Mouse (Mus musculus) T-helper 1 cell (primary cell): ENCODE measurements around the gene Polr2c.
"Not testable (repeated sequence)": the region's sequence is repeated elsewhere in the genome, so short reads cannot be mapped to it uniquely, and the experiment has no call there.

Experiments used
- in situ Hi-C: fragments of 300-600 bp; cut with MboI, MseI; formaldehyde crosslinking; loops from one replicate; pipeline ENCODE4 v1.15.1; 2025; ENCODE audit warnings: high pct_unique_total_duplicates

Polr2c gene

DNA sequence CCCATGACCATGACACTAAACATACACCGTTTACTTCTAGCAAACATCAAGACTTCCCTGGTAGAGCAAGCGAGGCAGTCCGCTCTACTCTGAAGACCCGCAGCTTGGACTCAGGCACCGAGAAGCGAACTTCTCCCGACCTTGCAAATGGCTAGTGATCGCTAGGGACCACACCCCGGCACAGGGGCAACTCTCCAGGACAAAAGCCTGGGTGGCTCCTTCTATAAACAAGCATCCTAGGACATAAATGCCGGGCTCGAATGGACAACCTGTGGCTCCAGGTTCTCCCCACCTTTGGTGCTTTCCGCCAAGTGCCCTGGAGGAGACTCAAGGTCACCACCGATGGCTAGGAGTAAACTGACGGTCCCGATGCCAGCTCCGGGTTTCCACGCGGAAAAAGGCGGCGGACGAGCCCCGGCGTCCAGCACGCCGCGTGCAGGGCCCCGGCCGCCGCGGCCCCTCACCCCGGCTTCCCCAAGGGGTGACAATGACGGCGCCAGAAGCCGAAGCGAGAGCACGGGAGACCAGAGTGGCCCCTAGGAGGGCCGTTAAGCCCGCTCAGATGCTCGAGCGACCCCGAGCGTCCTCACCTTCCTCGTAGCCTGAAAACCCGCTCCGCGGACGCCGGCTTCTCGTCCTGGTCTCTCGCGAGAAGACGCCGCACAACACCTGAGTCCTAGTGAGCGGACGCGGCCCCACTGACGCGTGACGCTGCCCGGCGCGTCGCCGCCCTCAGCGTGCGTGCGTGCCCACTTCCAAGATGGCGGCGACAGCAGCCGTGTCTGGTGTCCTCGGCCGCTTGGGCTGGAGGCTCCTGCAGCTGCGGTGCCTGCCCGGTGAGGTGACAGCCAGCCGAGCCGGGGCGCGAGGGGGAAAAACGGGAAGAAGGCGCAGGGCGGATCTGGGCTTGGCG, 19.3 kb upstream of the Polr2c start, which contains the start of the genes Coq9 and Ciapin1:
Coq9 (plus strand) TSS at position 660 of the 913 bp plus-strand sequence.
Ciapin1 (minus strand) TSS at position 697 of the 913 bp plus-strand sequence.
- in situ Hi-C loops, result no loop called here

DNA sequence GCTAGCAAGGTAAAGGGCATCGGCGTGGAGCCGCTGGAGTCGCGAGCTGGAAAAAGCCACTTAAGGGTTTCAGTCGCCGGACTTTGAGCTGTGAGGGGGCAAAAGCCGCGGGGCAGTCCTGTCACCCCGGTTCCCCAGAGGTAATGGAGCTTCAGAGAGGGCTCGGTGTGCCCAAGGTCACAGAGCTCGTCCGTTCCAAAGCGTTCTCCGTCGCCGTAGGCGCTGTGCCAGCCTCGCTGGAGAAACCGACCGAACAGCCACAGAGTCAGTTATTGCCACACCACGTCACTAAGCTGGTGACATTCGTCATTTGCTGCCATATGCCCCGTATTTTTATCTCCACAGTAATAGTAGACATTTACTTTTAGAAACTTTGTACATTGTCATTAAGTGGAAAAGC, 18.6 kb upstream of the Polr2c start:
- in situ Hi-C loops, result no loop called here

DNA sequence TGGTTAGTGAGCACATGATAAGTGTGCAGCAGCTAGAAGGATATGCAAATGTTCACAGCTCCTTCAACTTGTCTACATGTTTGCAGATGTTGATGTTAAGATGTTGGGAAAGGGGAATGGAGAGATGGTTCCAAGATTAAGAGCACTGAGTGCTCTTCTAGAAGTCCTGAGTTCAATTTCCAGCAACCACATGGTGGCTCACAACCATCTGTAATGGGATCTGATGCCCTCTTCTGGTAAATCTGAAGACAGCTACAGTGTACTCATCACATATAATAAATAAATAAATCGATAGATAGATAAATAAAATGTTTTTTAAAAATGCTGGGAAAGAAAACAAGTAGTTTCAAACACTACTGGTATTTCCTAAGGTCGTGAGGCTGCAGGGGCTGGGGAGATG, 16.1 kb upstream of the Polr2c start:
- in situ Hi-C loops, result no loop called here

DNA sequence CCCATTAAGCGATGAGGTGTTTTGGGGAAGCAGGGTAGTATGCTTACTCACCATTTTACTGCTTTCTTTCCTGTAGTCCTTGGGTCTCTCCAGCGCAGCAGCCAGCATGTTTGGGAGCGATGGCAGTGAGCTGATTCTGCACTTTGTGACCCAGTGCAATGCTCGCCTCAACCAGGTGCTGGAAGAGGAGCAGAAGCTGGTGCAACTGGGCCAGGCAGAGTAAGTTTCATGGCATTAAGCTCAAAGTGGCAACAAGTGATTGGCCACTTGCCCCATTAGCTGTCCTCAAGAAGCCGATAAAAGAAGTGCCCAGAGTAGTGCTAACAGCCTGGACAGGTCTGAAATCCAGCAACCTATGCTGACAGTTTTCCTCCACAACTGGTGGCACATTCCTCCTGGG, 7.2 kb upstream of the Polr2c start:
- in situ Hi-C loops, result no loop called here

DNA sequence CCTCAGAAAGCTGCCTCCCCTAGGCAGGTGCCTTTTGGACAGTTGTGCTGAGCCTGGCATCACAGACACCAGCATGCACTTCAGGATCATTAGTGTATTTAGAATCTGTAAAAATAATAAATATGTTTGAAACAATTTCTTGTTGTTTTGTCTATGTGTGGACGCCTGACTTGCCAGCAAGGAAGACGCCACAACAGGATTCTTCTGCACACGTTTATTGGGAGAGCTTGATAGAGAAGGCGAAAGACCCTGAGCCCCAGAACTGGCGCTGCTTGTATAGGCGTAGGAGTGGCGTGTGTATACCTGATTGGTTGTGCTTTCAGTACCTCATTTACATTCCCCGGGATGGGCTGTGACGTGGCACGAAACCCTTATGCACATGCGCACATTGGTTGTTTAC, 2.5 kb upstream of the Polr2c start:
- in situ Hi-C loops, result not testable (repeated sequence)

DNA sequence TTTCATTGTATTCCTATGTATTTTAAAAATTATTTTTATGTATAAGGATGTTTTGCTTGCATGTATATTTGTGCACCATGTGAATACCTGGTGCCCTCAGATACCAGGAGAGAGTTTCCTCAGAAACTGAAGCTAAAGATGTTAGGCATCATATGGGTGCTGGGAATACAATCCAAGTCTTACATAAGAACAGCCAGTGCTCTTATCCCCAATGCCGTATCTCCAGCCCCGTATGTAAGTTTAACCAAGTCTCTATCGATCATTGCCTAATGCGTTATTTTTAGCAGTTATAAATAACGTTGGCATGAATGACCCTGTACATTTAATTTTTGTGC, 272 bp upstream of the Polr2c start:
- in situ Hi-C loops, result no loop called here

DNA sequence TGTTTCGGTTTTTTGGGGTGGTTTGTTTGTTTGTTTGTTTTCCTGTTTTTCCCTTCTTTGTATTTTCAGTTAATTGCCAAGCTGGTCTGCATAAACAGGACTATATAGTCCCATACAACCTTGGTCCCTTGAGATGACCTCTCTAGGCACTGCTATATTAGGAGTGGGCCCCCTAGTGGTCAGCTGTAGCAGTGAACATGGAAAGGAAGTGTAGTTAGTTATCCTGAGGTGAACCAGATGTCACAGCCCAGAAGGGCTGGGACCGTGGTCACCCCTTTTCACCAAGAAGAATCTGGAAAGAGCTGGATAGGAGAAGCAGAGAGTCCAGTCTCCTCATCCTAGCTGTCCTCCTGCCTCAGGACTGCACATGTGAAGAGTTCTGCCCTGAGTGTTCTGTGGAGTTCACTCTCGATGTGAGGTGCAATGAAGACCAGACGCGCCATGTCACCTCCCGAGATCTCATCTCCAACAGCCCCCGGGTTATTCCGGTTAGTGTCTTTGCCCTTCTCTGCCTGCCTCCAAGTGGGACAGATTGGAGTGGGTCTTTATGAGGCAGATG, 4.2 kb downstream of the Polr2c start:
- in situ Hi-C loops, result no loop called here

DNA sequence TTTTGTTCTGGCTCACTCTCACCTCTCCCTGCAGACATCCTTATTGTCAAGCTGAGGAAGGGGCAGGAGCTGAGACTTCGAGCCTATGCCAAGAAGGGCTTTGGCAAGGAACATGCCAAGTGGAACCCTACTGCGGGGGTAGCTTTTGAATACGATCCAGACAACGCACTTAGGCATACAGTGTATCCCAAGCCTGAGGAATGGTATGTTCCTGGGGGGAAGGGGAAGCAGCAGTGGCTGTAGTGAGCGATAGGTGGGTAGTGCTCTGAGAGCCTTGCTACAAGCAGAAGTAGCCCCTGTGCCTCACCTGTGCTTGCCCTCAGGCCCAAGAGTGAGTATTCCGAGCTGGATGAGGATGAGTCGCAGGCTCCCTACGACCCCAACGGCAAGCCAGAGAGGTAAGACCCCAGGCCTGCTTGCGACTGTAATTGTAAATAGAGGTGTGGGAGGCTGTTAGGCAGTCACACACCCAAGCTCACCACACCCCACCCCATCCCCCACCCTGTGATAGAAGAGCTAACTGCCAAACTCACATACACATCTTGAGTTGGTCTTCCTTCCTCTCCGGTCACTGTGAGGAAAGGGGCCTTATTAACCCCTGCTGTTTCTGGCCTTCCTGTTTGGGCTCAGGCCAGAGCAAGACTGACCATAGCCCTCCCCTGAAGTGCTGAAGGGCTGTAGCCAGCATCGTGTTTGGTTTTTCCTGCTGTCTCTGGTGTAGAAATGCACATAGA, 5.4 kb downstream of the Polr2c start:
- in situ Hi-C loops, result no loop called here

DNA sequence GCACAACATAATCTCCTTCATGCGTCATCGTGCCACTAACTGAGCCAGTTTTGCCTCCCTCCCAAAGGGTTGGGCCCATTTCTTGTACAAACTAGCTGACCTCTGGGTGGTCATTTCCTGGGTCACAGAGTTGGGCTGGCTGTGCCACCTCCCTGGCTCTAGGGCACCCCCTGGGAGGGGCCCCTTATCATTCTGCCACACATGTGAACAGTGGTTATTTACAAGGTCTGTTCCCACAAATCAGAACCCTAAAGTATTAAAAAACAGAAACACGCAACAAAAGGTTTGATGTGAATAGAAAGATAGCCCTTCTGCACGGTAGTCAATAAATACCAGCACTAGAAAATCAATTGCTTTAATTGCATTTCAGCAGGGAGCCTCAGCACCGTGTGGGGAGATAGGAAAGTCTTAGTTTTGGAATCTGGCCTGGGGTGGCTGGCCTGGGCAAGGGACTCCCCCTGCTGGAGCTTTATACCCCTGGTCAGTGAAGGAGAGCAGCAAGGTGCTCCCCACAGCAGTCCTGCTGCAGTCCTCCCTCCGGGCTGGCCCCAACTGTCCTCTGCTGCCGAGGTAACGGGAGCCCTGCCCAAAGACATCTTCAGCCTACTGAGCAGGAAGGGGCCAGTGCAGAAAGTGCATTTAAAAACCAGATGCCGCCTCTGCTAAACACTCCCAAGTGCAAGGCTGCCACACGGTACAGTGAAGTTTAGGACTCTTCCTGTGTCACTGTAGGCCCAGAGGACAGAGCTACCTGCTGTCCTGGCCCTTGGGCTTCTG, 6.8 kb downstream of the Polr2c start:
- in situ Hi-C loops, result no loop called here

DNA sequence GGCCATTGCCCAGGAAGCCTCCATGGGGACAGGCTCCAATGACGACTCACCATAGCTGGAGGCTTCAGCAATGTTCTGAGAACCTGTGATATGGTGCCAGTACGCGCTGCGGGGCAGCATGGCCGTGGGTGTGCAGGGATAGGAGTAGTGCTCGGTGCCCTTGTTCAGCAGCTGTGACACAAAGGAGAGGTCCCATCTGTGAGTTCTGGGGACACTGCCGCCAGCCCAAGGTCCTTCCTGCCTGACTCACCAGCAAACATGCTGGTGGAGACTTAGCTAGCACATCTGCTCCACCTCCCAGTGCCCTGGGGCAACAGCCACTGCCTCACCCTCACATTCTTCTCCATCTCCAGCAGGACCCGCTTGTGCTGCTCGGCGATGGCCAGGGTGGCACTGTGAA, 8.0 kb downstream of the Polr2c start:
- in situ Hi-C loops, result no loop called here

DNA sequence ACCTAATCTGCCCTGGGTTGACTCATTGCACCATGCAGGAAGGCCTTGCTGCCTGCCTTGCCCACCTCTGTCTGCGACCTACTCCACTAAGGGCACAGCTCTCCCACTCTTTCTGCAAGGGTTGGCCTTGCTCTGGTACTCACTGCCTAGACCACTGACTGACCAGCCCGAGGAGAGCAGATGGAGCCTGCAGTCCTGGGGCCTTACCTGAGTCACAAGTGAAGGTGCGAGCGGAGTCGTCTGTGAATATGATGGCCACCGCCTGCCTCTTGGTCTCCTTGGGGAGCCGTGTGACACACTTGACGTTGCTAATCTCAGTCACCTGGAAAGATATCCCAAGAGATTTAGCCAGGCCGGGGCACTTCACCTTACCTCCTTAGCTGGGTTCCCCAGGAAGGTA, 9.7 kb downstream of the Polr2c start:
- in situ Hi-C loops, result no loop called here

DNA sequence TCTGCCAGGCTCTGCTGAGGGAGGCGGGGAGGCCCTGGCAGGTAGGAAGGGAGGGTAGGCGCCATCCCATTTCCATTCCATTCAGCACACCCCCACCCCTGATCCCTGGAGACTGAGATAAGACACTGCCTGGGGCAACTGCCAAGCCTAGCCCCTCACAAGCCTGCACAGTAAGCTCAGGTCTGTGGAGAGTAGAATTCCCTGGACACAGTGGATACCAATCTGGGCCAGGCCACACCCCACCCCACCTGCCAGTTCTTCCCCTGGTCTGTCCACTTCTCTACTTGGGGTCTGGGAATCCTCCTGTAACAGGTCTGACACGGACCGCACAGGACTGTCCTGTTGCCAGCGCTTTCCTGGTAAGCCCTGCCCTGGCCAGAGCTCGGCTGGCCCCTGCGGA, 11.9 kb downstream of the Polr2c start:
- in situ Hi-C loops, result no loop called here

DNA sequence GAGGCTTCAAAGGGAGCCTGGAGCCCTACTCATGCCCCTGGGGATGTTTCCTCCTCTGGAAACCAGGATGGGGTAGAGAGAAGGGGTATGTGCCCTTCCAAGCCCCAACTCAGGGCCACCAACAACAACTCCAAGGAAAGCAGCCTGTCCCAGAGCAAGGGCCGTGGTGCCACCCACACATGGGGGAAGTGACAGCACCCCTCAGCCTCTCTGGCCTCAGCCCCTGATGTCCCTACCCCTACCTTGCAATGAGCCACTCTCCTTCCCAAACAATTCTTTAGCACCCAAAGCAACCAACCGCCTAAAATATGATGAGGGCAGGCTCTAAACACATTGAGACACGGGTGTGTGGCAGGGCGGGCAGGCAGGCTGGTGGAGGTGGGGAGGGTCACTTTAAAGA, 12.8 kb downstream of the Polr2c start:
- in situ Hi-C loops, result no loop called here

DNA sequence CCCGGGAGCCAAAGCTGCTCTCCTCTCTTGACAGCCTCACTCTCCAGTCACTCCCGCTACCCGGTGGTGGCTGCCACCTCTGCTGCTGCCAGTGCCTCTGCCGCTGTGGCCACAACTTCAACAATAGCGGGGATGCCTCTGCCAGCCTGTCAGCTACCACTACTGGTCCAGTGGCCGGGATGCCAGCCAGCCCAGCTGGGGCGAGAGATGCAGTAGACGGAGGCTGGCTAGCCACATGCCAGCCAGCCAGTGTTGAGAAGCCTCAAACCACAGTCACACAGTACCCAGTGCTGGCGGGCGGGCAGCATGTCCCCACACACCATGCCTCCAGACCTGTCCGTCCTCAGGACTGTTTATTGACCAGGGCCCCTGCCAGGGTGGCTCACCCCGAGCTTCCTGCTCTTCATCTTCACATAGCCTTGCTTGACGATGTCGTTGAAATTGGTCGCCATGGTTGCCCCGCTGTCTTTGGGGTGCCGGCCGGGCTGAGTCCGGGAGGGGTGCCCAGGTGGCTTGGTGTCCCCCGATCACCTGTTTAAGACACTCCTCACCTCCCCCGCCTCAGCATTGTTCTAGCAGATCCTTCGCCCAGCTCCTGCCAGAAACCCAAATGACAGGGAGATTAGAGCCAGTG, 13.3 kb downstream of the Polr2c start:
- in situ Hi-C loops, result no loop called here

DNA sequence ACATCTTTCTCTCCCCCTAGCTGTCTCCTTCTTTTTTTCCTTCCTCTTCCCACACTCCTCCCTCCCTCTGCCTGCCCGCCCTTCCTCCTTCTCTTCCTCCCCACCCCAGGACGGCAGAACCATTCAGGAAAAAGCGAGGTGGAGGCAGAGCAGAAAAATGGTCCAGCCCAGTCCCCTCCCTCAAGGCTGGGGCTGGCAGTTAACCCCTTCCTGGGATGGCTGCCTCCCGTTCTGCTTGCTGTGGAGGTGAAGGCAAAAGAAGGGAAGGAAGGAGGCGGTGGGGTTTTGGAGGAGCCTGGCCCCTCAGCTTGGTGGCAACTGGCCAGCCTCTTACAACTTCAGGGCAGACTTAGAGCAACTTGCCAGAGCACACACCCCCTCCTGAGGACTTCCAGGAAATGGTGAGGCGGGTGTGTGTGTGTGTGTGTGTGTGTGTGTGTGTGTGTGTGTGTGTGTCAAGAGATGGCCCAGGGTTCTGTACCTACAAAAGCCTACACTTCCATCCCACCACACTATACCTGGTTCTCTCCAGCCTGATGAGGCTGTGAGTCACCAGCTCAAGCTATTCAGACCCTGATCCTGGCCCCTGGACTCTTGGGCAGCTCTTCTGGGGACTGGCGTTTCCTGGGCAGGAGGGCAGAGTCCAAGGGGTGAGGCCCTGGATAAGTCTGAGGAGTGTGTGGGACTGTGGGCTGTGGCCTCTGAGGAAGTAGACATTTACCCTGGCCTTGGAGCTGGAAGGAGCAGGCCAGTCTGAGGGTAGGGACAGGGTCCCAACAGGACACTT, 14.1 kb downstream of the Polr2c start:
- in situ Hi-C loops, result no loop called here

DNA sequence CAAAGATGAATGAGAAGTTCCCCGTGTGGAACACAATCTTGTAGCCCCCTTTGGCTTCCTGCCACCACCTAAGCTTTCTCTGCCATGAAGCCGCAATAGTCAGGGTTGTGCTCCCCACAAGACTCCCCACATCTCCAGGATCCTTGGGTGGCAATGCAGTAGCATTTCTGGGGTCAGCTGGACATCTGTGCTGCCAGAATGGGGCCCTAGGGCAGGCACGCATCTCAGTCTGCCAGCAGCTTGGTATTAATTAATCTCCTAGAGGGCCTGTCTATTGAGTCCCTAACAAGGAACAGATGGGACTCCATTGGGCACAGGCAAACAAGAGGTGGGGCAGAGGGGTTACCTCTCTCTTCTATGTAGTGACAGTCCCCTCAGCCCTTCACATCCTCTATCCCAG, 14.9 kb downstream of the Polr2c start:
- in situ Hi-C loops, result no loop called here

DNA sequence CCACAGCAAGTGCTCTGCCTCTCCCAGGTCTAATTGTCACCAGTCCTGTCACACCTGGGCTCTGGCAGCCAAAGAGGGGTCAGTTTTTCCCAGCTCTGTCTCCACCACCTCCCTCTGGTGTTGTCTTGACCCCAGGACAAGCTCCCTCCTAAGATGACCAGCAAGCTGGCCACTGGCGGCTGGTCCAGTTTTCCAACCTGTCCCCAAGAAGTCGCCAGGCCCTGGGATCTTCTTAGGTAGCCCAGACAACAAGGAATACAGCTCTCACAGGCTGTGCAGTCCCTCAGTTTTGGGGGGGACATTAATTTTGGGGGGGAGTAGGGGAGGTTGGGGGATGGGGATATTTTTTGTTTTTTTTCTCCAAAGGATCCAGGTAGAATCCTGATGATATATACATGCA, 15.3 kb downstream of the Polr2c start:
- in situ Hi-C loops, result no loop called here

DNA sequence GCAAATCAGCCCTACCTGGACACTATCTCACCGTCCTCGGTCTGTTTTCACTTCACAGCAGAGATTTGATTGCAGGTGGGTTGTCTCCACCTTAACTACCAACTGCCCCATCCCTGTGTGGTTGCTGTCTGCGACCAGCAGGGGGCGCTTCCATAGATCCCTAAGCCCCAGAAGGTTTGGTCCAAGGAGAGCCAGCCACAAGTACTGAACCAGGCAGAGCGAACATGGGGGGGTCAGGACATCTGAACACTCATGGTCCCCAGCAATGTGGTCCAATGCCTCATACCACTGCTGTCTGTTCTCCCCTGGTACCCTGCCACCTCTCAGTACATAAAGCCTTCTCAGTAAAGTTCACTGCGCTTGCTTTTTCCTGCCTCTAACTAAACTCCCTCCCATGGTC, 17.1 kb downstream of the Polr2c start:
- in situ Hi-C loops, result no loop called here

DNA sequence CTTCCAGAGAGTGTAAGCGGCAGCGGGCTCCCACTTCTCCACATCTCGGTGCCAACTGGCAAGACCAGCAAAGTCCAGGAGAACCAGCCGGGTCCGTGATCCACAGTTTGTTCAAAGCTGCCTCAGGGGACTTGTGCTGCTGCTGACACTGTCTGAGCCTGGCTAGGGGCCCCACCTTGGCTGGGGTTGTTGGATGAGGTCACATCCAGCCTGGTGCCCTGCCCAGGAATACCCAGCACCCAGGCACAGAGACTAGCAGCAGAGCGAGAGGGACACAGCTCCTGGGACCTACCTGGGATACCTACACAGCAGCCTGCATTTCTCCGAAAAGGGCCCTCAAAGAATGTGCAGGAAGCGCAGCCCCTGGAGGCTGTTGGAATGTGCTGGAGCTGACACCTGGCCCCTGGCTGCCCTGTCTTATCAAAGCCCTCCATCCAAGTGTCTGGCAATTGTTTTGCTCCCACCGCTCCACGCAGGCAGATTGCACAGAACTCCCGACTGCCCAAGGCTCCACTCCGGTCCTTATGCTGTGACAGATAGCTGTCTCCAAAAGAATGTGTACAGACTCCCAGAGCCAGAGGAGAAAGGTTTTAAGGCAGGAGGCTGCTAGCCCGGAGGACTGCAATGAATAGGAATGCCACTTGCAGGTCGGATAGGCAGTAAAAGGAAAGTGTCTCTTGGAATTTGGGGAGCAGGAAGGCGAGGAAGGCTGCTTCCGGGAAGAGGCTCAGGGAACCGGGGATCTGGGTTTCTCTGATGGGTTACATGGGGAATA, 18.0 kb downstream of the Polr2c start:
- in situ Hi-C loops, result no loop called here

DNA sequence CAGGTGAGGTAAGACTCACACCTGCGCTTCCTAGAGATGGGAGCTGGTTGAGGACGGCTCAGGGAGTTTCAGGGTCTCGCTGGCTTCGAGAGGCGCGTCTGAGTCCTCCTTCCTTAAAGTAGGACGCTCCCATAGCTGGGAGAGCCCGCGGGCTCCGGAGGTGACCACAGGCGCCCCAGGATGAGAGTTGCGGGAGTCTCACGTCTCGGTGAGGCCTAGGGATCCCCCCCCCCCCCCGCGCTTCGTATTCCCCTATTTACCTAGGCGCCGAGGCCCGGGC, 18.6 kb downstream of the Polr2c start:
- in situ Hi-C loops, result no loop called here
